Comparison of ENCODE assay signal across 9 mouse cellular contexts in genomic region chr7:138006971-138007370, GRCm38 (mm10).
DNase-seq lines count a peak whose midpoint lies in the region; ATAC-seq and TF ChIP-seq lines count a peak whose summit lies in the region.
"Had no signal": no experiment of that assay in that cellular context is flagged by ENCODE, and none has a peak within 500 bp of the region (broad histone marks: within the 10 kb centered on the region; RNA-seq: fewer than 3 reads in every experiment).

No protein-coding gene starts in this region.

- WGBS in hindbrain, postnatal 0 days: 30% methylated on average over 3 of the region's 3 CpGs
- 74% methylated on average over 3 of the region's 3 CpGs for WGBS in kidney, embryonic 16.5 days
- 64% methylated on average over 3 of the region's 3 CpGs for WGBS in intestine, embryonic 15.5 days

- no peaks in the 10 kb centered on the region for H3K27me3 ChIP-seq in hindbrain, postnatal 0 days (ENCODE audit: insufficient read depth, low read length)
- no peaks in the 10 kb centered on the region for H3K27me3 ChIP-seq in kidney, embryonic 16.5 days (ENCODE audit: insufficient read depth, low read length)
- no peaks in the 10 kb centered on the region for H3K27me3 ChIP-seq in intestine, embryonic 15.5 days (replicated peaks)
- H3K27me3 ChIP-seq: limb, embryonic 13.5 days had no signal

- H3K4me3 ChIP-seq in hindbrain, postnatal 0 days (ENCODE audit: low read length): no peak overlapping the region
- H3K4me3 ChIP-seq in kidney, embryonic 16.5 days (ENCODE audit: low read length): no peak overlapping the region
- H3K4me3 ChIP-seq in intestine, embryonic 15.5 days (replicated peaks): no peak overlapping the region
- H3K4me3 ChIP-seq: limb, embryonic 13.5 days had no signal

- ATAC-seq in hindbrain, postnatal 0 days: no peak
- ATAC-seq in kidney, embryonic 16.5 days (ENCODE audit: low FRiP score, low TSS enrichment): no peak
- no peak for ATAC-seq in intestine, embryonic 15.5 days

- peaks cover 6% of the 10 kb centered on the region; the same call in 1 of the 2 replicates for H3K4me1 ChIP-seq in hindbrain, postnatal 0 days (ENCODE audit: insufficient read depth, low read length)
- H3K4me1 ChIP-seq in kidney, embryonic 16.5 days (ENCODE audit: insufficient read depth, low read length): no peaks in the 10 kb centered on the region
- no peaks in the 10 kb centered on the region for H3K4me1 ChIP-seq in intestine, embryonic 15.5 days (replicated peaks)

- H3K27ac ChIP-seq in hindbrain, postnatal 0 days: no peak overlapping the region
- H3K27ac ChIP-seq in kidney, embryonic 16.5 days (ENCODE audit: low read length): no peak overlapping the region
- no peak overlapping the region for H3K27ac ChIP-seq in intestine, embryonic 15.5 days
- H3K27ac ChIP-seq: limb, embryonic 13.5 days had no signal

- DNase-seq in frontal cortex, postnatal 10 days (ENCODE audit: low spot score in 2 of 2): peak; percentile 11 to 15
- DNase-seq in frontal cortex, adult 2 months (ENCODE audit: extremely low spot score in 1 of 2, low spot score in 1 of 2): no peak
- DNase-seq in urinary bladder, postnatal 14 days (ENCODE audit: low spot score): peak; percentile 4
- DNase-seq in urinary bladder, adult 18-20 months (ENCODE audit: low spot score in 2 of 2): no peak
- DNase-seq in hindbrain, postnatal 0 days (ENCODE audit: low spot score): peak; percentile 50
- DNase-seq in testis, postnatal 14 days (ENCODE audit: low spot score): peak; percentile 63

- H3K9me3 ChIP-seq in hindbrain, postnatal 0 days (ENCODE audit: low read length): no peaks in the 10 kb centered on the region
- H3K9me3 ChIP-seq in kidney, embryonic 16.5 days (ENCODE audit: low read length): no peaks in the 10 kb centered on the region
- H3K9me3 ChIP-seq in intestine, embryonic 15.5 days: no peaks in the 10 kb centered on the region
- H3K9me3 ChIP-seq: limb, embryonic 13.5 days had no signal

- TF ChIP-seq CTCF in hindbrain, postnatal 0 days (IDR thresholded peaks at IDR 0.05; ENCODE audit: low read depth): no peak

- H3K9ac ChIP-seq in hindbrain, postnatal 0 days (replicated peaks; ENCODE audit: low read length): no peak overlapping the region
- no peak overlapping the region for H3K9ac ChIP-seq in kidney, embryonic 16.5 days (replicated peaks; ENCODE audit: low read length)
- H3K9ac ChIP-seq in intestine, embryonic 15.5 days: no peak overlapping the region
- H3K9ac ChIP-seq: limb, embryonic 13.5 days had no signal

- H3K4me2 ChIP-seq in hindbrain, postnatal 0 days (ENCODE audit: low read depth, low read length): no peak overlapping the region
- no peak overlapping the region for H3K4me2 ChIP-seq in kidney, embryonic 16.5 days (replicated peaks; ENCODE audit: low read depth, low read length)
- no peak overlapping the region for H3K4me2 ChIP-seq in intestine, embryonic 15.5 days (replicated peaks)
- H3K4me2 ChIP-seq: limb, embryonic 13.5 days had no signal

- no peaks in the 10 kb centered on the region for H3K36me3 ChIP-seq in hindbrain, postnatal 0 days (ENCODE audit: insufficient read depth, low read length)
- no peaks in the 10 kb centered on the region for H3K36me3 ChIP-seq in kidney, embryonic 16.5 days (ENCODE audit: insufficient read depth, low read length)
- H3K36me3 ChIP-seq in intestine, embryonic 15.5 days: no peaks in the 10 kb centered on the region
- H3K36me3 ChIP-seq: limb, embryonic 13.5 days had no signal

Comparison
In these comparisons a context has a peak if more than half of its experiments do, and no peak if none do; other contexts are left out.
1. DNase-seq: peak in frontal cortex, postnatal 10 days (2 of 2), urinary bladder, postnatal 14 days (single experiment), hindbrain, postnatal 0 days (single experiment) and testis, postnatal 14 days (single experiment); none in frontal cortex, adult 2 months (0 of 2) and urinary bladder, adult 18-20 months (0 of 2).